ENCODE assay signal across 8 mouse cellular contexts in genomic region chr16:16213079-16213760, GRCm38 (mm10). TPM values are rescaled to one million over a fixed set of nuclear protein-coding genes. Genes with fewer than 3 reads are reported as not detected.
DNase-seq lines count a peak whose midpoint lies in the region; ATAC-seq and TF ChIP-seq lines count a peak whose summit lies in the region.

Gene Pkp2, plus strand, starts transcription at chr16:16213318.

- H3K9me3 ChIP-seq in MEL (replicated peaks; ENCODE audit: insufficient read depth, low read length): no peaks in the 10 kb centered on the region
- H3K9me3 ChIP-seq in forebrain, embryonic 12.5 days: no peaks in the 10 kb centered on the region
- H3K9me3 ChIP-seq in lung, embryonic 14.5 days (ENCODE audit: low read depth, low read length): no peaks in the 10 kb centered on the region

- TF ChIP-seq RAD21 in MEL (IDR thresholded peaks at IDR 0.05; ENCODE audit: low read depth, low read length): no peak

- peak within 1 kb of the TSS; percentile 54 to 70 for H3K4me3 ChIP-seq in MEL (ENCODE audit: control insufficient read depth in 1 of 2, insufficient read depth in 1 of 2, low read depth in 2 of 2, low read length in 2 of 2)
- peak within 1 kb of the TSS; percentile 69 for H3K4me3 ChIP-seq in forebrain, embryonic 12.5 days (replicated peaks)
- H3K4me3 ChIP-seq in lung, embryonic 14.5 days (ENCODE audit: low read depth, low read length): peak within 1 kb of the TSS; percentile 61

- H3K27ac ChIP-seq in MEL (ENCODE audit: control insufficient read depth, low read depth, low read length): 0 out of 2 replicates have a peak within 1 kb of the TSS, but pooled peaks have one; percentile 32
- no peak within 1 kb of the TSS for H3K27ac ChIP-seq in forebrain, embryonic 12.5 days
- H3K27ac ChIP-seq in lung, embryonic 14.5 days (ENCODE audit: low read depth): no peak within 1 kb of the TSS

- no peaks in the 10 kb centered on the region for H3K27me3 ChIP-seq in MEL (ENCODE audit: control insufficient read depth in 1 of 2, insufficient read depth in 2 of 2, low read length in 2 of 2)
- peaks cover 38% of the 10 kb centered on the region for H3K27me3 ChIP-seq in forebrain, embryonic 12.5 days
- peaks cover 13% of the 10 kb centered on the region for H3K27me3 ChIP-seq in lung, embryonic 14.5 days (ENCODE audit: insufficient read depth, low read length)

- under 1% methylated on average over 58 of the region's 59 CpGs for WGBS in forebrain, embryonic 12.5 days
- under 1% methylated on average over 59 of the region's 59 CpGs for WGBS in lung, embryonic 14.5 days

- DNase-seq in MEL (ENCODE audit: low read depth, low spot score): peak; percentile 78
- peak; percentile 41 for DNase-seq in c-Kit-positive CD71-negative TER-119-negative erythroid progenitor cells, embryonic 14.5 days (ENCODE audit: low read depth)
- peak; percentile 63 to 68 for DNase-seq in heart, postnatal 14 days
- peak; percentile 79 to 88 for DNase-seq in kidney, postnatal 4 days
- DNase-seq in lung, embryonic 14.5 days: peak; percentile 87
- DNase-seq in retina, adult 2 months (ENCODE audit: low read depth, low spot score): peak; percentile 69
- peak; percentile 64 for DNase-seq in urinary bladder, adult 2 months (ENCODE audit: low spot score)

- intact Hi-C loops in heart, postnatal 14 days (cut with DNase I): no loop called here

- ATAC-seq in forebrain, embryonic 12.5 days (ENCODE audit: low FRiP score): peak; percentile 96
- ATAC-seq in lung, embryonic 14.5 days (ENCODE audit: insufficient read depth): peak; percentile 95

- H3K4me1 ChIP-seq in MEL (ENCODE audit: control insufficient read depth in 1 of 2, insufficient read depth in 2 of 2, low read length in 2 of 2): peaks cover 0 to 11% of the 10 kb centered on the region in 2 experiments; a peak in 2 of 4 replicates
- peaks cover 11% of the 10 kb centered on the region; the same call in 1 of the 2 replicates for H3K4me1 ChIP-seq in forebrain, embryonic 12.5 days
- no peaks in the 10 kb centered on the region for H3K4me1 ChIP-seq in lung, embryonic 14.5 days (ENCODE audit: insufficient read depth)

- no peak for TF ChIP-seq EP300 in MEL (IDR thresholded peaks at IDR 0.05; ENCODE audit: low read depth in 1 of 2, low read length in 2 of 2)

- H3K4me2 ChIP-seq in forebrain, embryonic 12.5 days: peak within 1 kb of the TSS; percentile 100
- H3K4me2 ChIP-seq in lung, embryonic 14.5 days: peak within 1 kb of the TSS; percentile 81

- TF ChIP-seq POLR2A in MEL (IDR thresholded peaks at IDR 0.05; ENCODE audit: control insufficient read depth in 1 of 2, insufficient read depth in 1 of 2, low read depth in 1 of 2, low read length in 2 of 2, poor library complexity in 1 of 2): peak; percentile 57 to 75; a peak in 3 of 4 replicates

- H3K79me2 ChIP-seq in MEL (ENCODE audit: control insufficient read depth, insufficient read depth, low read length, poor library complexity): no peaks in the 10 kb centered on the region

- no peak for TF ChIP-seq CTCF in MEL (IDR thresholded peaks at IDR 0.05 in 2 of 3, conservative IDR thresholded peaks at IDR 0.05 in 1 of 3; ENCODE audit: control insufficient read depth in 1 of 3, insufficient read depth in 1 of 3, low read depth in 2 of 3, low read length in 3 of 3, poor library complexity in 1 of 3, severe bottlenecking in 1 of 3)
- TF ChIP-seq CTCF in lung, embryonic 14.5 days (IDR thresholded peaks at IDR 0.05; ENCODE audit: low read depth): no peak

- peak within 1 kb of the TSS; percentile 52 for H3K9ac ChIP-seq in MEL (ENCODE audit: control insufficient read depth, low read depth, low read length, poor library complexity, severe bottlenecking)
- peak within 1 kb of the TSS; percentile 54 for H3K9ac ChIP-seq in forebrain, embryonic 12.5 days
- H3K9ac ChIP-seq in lung, embryonic 14.5 days: peak within 1 kb of the TSS; percentile 48

- H3K36me3 ChIP-seq in MEL (ENCODE audit: control insufficient read depth in 1 of 2, insufficient read depth in 2 of 2, low read length in 2 of 2): no peaks in the 10 kb centered on the region; a peak in 1 of 4 replicates
- no peaks in the 10 kb centered on the region for H3K36me3 ChIP-seq in forebrain, embryonic 12.5 days (replicated peaks)
- H3K36me3 ChIP-seq in lung, embryonic 14.5 days (ENCODE audit: insufficient read depth): no peaks in the 10 kb centered on the region

TF ChIP-seq in MEL, 35 proteins besides CTCF, POLR2A, EP300 and RAD21:
- peak; percentile 98 for TF ChIP-seq ZMIZ1 (IDR thresholded peaks at IDR 0.05; ENCODE audit: low read depth, low read length)
- TF ChIP-seq HCFC1 (IDR thresholded peaks at IDR 0.05; ENCODE audit: low read depth, low read length): peak; percentile 57; the same call in 1 of the 2 replicates
- 0 out of 2 replicates have a peak, but pooled peaks have one; percentile 31 for TF ChIP-seq MXI1 (IDR thresholded peaks at IDR 0.05; ENCODE audit: low read depth, low read length)
- TF ChIP-seq CHD1 (IDR thresholded peaks at IDR 0.05; ENCODE audit: low read depth, low read length): no peak
- TF ChIP-seq ETS1 (IDR thresholded peaks at IDR 0.05; ENCODE audit: low read depth, low read length): peak; percentile 35; the same call in 1 of the 2 replicates
- TF ChIP-seq NRF1 (IDR thresholded peaks at IDR 0.05; ENCODE audit: insufficient read depth, low read depth, low read length, poor library complexity, severe bottlenecking): 0 out of 2 replicates have a peak, but pooled peaks have one; percentile 37
- TF ChIP-seq POLR2AphosphoS2 (IDR thresholded peaks at IDR 0.05; ENCODE audit: low read length): peak; percentile 57; the same call in 1 of the 2 replicates
- TF ChIP-seq TBP (IDR thresholded peaks at IDR 0.05; ENCODE audit: low read depth, low read length): peak; percentile 92
- TF ChIP-seq NELFE (IDR thresholded peaks at IDR 0.05; ENCODE audit: low read depth, low read length): no peak; the same call in 1 of the 2 replicates
- no peak for TF ChIP-seq ELF1 (IDR thresholded peaks at IDR 0.05; ENCODE audit: low read depth, low read length)

RNA-seq across cellular contexts. Expression of gene Pkp2, which starts in this region (rescaled TPM):
- 0.54 and 0.72 TPM in 2 replicates for total RNA-seq in MEL (2012; rRNA removed)
- 1 to 10 TPM in 1 of 2 experiments, not detected in 1; 2.2 TPM for polyA plus RNA-seq in MEL (2012; ENCODE audit: insufficient read depth in 1 of 2, insufficient read length in 2 of 2, low read depth in 1 of 2, low replicate concordance in 2 of 2, missing spikeins in 1 of 2)
- polyA plus RNA-seq in forebrain, embryonic 12.5 days (2016; fragmentation: Nextera tagmentation; extraction: Ambion mirVana): 2.4 and 2.9 TPM in 2 replicates
- total RNA-seq in heart, postnatal 14 days (2021): 100 to 1,000 TPM; 111 TPM
- 8.4 and 10.6 TPM in 2 replicates for polyA plus RNA-seq in lung, embryonic 14.5 days (2014; fragmentation: Nextera tagmentation; extraction: Ambion mirVana)
- 19.8 and 20.1 TPM in 2 replicates for polyA plus RNA-seq in urinary bladder, adult 2 months (2012; rRNA removed)

Comparison
In these comparisons a context has a peak if more than half of its experiments do, and no peak if none do; other contexts are left out.
1. RNA of gene Pkp2 (total RNA-seq): 111 TPM in heart, postnatal 14 days; 0.54 to 0.72 TPM in MEL; every median in the first group is over 10 times any median in the second.
2. Peak in every context shown above with its lines, with median percentiles within 50 percentile points of each other: DNase-seq, H3K4me3 ChIP-seq and H3K9ac ChIP-seq.